Mouse (Mus musculus) brown adipose tissue, adult 24 weeks (tissue): ENCODE results near the gene Abca3. TPM values are rescaled to one million over a fixed set of nuclear protein-coding genes. Genes with fewer than 3 reads are reported as not detected.
"Not testable (repeated sequence)": the region's sequence is repeated elsewhere in the genome, so short reads cannot be mapped to it uniquely, and the experiment has no call there.

Experiments
- H3K27ac ChIP-seq: fragments of 200-500 bp; replicated peaks from 2 replicates; pipeline ENCODE4 v1.5.1; 2012; ENCODE audit warnings: low read depth, mild to moderate bottlenecking, low read length
- H3K4me1 ChIP-seq: fragments of 200-500 bp; 2 replicates; pipeline ENCODE4 v1.6.1; 2012; ENCODE audit warnings: low read length, mixed read lengths; ENCODE audit not compliant: control insufficient read depth, insufficient read depth, insufficient read length
- H3K4me3 ChIP-seq: fragments of 200-500 bp; 2 replicates; pipeline ENCODE4 v1.5.1; 2012; ENCODE audit warnings: low read depth, mild to moderate bottlenecking, low read length, moderate library complexity; ENCODE audit not compliant: insufficient read depth
- polyA plus RNA-seq: library from polyadenylated mRNA; stranded (reverse); fragments of >200 nt; gene quantifications from 2 replicates; pipeline ENCODE4 v1.2.4, GENCODE M21; 2012; ENCODE audit not compliant: missing spikeins, insufficient read depth, insufficient read length

The Abca3 gene
- polyA plus RNA-seq, 1 experiment, result 6.7 TPM

GRCm38 (mm10) chr17:24414230-24414976 is 62.7 kb downstream of the Abca3 start, which contains the start of gene Rnps1:
TSS of gene Rnps1 (plus strand) at chr17:24414565.
- Histone ChIP-seq H3K27ac (peak within 1 kb of the TSS; percentile 76), H3K4me3 (peak within 1 kb of the TSS; percentile 85), H3K4me1 (peaks cover 4% of the 10 kb centered on the region; the same call in 1 of the 2 replicates)

GRCm38 (mm10) chr17:24415011-24415410 is 63.3 kb downstream of the Abca3 start:
- H3K27ac ChIP-seq, result peak overlapping the region; percentile 60
- H3K4me1 ChIP-seq, result peaks cover 4% of the 10 kb centered on the region; the same call in 1 of the 2 replicates
- H3K4me3 ChIP-seq, result peak overlapping the region; percentile 85

GRCm38 (mm10) chr17:24416051-24416652 is 64.4 kb downstream of the Abca3 start:
- Histone ChIP-seq H3K4me1 (peaks cover 4% of the 10 kb centered on the region; the same call in 1 of the 2 replicates), H3K27ac (no peak overlapping the region), H3K4me3 (peak overlapping the region; percentile 85; the same call in 1 of the 2 replicates)

- Histone ChIP-seq H3K4me3 (no peak overlapping the region), H3K27ac (no peak overlapping the region), H3K4me1 (no peaks in the 10 kb centered on the region)
Measured at GRCm38 (mm10) chr17:24423114-24423513, 71.4 kb downstream of the Abca3 start.

- Histone ChIP-seq H3K27ac (no peak overlapping the region), H3K4me1 (no peaks in the 10 kb centered on the region), H3K4me3 (no peak overlapping the region)
Measured at GRCm38 (mm10) chr17:24424489-24424888, 72.7 kb downstream of the Abca3 start.

- not testable (repeated sequence) for H3K4me1 ChIP-seq, H3K27ac ChIP-seq, H3K4me3 ChIP-seq
Measured at GRCm38 (mm10) chr17:24425326-24425725, 73.6 kb downstream of the Abca3 start.

- Histone ChIP-seq H3K4me3 (no peak overlapping the region), H3K27ac (no peak overlapping the region), H3K4me1 (peaks cover 7% of the 10 kb centered on the region; the same call in 1 of the 2 replicates)
Measured at GRCm38 (mm10) chr17:24425905-24426304, 74.2 kb downstream of the Abca3 start.

GRCm38 (mm10) chr17:24426471-24427169 is 74.9 kb downstream of the Abca3 start, which contains the start of gene Eci1:
TSS of gene Eci1 (plus strand) at chr17:24426641.
- peak within 1 kb of the TSS; percentile 91 for H3K4me3 ChIP-seq
- H3K4me1 ChIP-seq, result peaks cover 7% of the 10 kb centered on the region; the same call in 1 of the 2 replicates
- peak within 1 kb of the TSS; percentile 89 for H3K27ac ChIP-seq

GRCm38 (mm10) chr17:24427170-24427557 is 75.4 kb downstream of the Abca3 start:
- Histone ChIP-seq H3K4me1 (peaks cover 7% of the 10 kb centered on the region; the same call in 1 of the 2 replicates), H3K27ac (peak overlapping the region; percentile 89), H3K4me3 (peak overlapping the region; percentile 91)

GRCm38 (mm10) chr17:24429201-24429983 is 77.6 kb downstream of the Abca3 start:
- peak overlapping the region; percentile 43 for H3K4me3 ChIP-seq
- H3K27ac ChIP-seq, result peak overlapping the region; percentile 89

GRCm38 (mm10) chr17:24437016-24437415 is 85.3 kb downstream of the Abca3 start:
- Histone ChIP-seq H3K4me3 (no peak overlapping the region), H3K27ac (0 out of 2 replicates have a peak overlapping the region, but pooled peaks have one; percentile 22), H3K4me1 (no peaks in the 10 kb centered on the region)

More at GRCm38 (mm10) chr17:24429201-24429983, 77.6 kb downstream of the Abca3 start:
- peaks cover 7% of the 10 kb centered on the region; the same call in 1 of the 2 replicates for H3K4me1 ChIP-seq

- H3K27ac ChIP-seq, result no peak overlapping the region
- no peaks in the 10 kb centered on the region for H3K4me1 ChIP-seq
- H3K4me3 ChIP-seq, result no peak overlapping the region
Measured at GRCm38 (mm10) chr17:24440377-24440776, 88.6 kb downstream of the Abca3 start.

- no peak overlapping the region for H3K4me3 ChIP-seq
- no peaks in the 10 kb centered on the region for H3K4me1 ChIP-seq
- H3K27ac ChIP-seq, result no peak overlapping the region
Measured at GRCm38 (mm10) chr17:24441148-24441547, 89.4 kb downstream of the Abca3 start.

GRCm38 (mm10) chr17:24442107-24442506 is 90.4 kb downstream of the Abca3 start:
- H3K4me1 ChIP-seq, result no peaks in the 10 kb centered on the region
- H3K27ac ChIP-seq, result no peak overlapping the region
- H3K4me3 ChIP-seq, result no peak overlapping the region
